Mouse (Mus musculus): ENCODE data around the gene Glg1. TPM values are rescaled to one million over a fixed set of nuclear protein-coding genes. Genes with fewer than 3 reads are reported as not detected.

The Glg1 gene
- total RNA-seq (2012; rRNA removed) (15.9 and 20.2 TPM in 2 replicates), polyA plus RNA-seq (2012; ENCODE audit: insufficient read depth in 1 of 2, insufficient read length in 2 of 2, low read depth in 1 of 2, low replicate concordance in 2 of 2, missing spikeins in 1 of 2) (10 to 100 TPM; 34.3 to 37.2 TPM)

GRCm38 (mm10) chr8:111258631-111259407, at the start of gene Glg1:
TSS of gene Glg1 (minus strand) at chr8:111259216.
- peaks cover 28% of the 10 kb centered on the region for H3K79me2 ChIP-seq (ENCODE audit: control insufficient read depth, insufficient read depth, low read length, poor library complexity)
- peaks cover 6 to 13% of the 10 kb centered on the region in 2 experiments for H3K4me1 ChIP-seq (ENCODE audit: control insufficient read depth in 1 of 2, insufficient read depth in 2 of 2, low read length in 2 of 2)
- no peaks in the 10 kb centered on the region for H3K9me3 ChIP-seq (replicated peaks; ENCODE audit: insufficient read depth, low read length)
- peak within 1 kb of the TSS; percentile 83 for H3K9ac ChIP-seq (ENCODE audit: control insufficient read depth, low read depth, low read length, poor library complexity, severe bottlenecking)
- H3K27me3 ChIP-seq (ENCODE audit: control insufficient read depth in 1 of 2, insufficient read depth in 2 of 2, low read length in 2 of 2) = no peaks in the 10 kb centered on the region
- H3K27ac ChIP-seq (ENCODE audit: control insufficient read depth, low read depth, low read length) = peak within 1 kb of the TSS; percentile 73
- peak within 1 kb of the TSS; percentile 77 to 94 for H3K4me3 ChIP-seq (ENCODE audit: control insufficient read depth in 1 of 2, insufficient read depth in 1 of 2, low read depth in 2 of 2, low read length in 2 of 2)
- DNase-seq (ENCODE audit: low read depth, low spot score) = peak; percentile 95
- H3K36me3 ChIP-seq (ENCODE audit: control insufficient read depth in 1 of 2, insufficient read depth in 2 of 2, low read length in 2 of 2) = peaks cover 2 to 13% of the 10 kb centered on the region in 2 experiments; a peak in 2 of 4 replicates
- TF ChIP-seq SIN3A (IDR thresholded peaks at IDR 0.05; ENCODE audit: low read length) (peak; percentile 71), NELFE (IDR thresholded peaks at IDR 0.05; ENCODE audit: low read depth, low read length) (peak; percentile 94), TAL1 (IDR thresholded peaks at IDR 0.05; ENCODE audit: low read length) (no peak), USF2 (IDR thresholded peaks at IDR 0.05; ENCODE audit: borderline replicate concordance in 1 of 2, insufficient read depth in 1 of 2, low read depth in 1 of 2, low read length in 2 of 2) (no peak), ETS1 (IDR thresholded peaks at IDR 0.05; ENCODE audit: low read depth, low read length) (peak; percentile 55; the same call in 1 of the 2 replicates), ZNF384 (IDR thresholded peaks at IDR 0.05; ENCODE audit: low read depth, low read length) (no peak), BHLHE40 (IDR thresholded peaks at IDR 0.05; ENCODE audit: borderline replicate concordance, low read depth, low read length) (no peak), HCFC1 (IDR thresholded peaks at IDR 0.05; ENCODE audit: low read depth, low read length) (peak; percentile 54; the same call in 1 of the 2 replicates), USF1 (IDR thresholded peaks at IDR 0.05; ENCODE audit: low read depth, low read length) (no peak), MAFK (IDR thresholded peaks at IDR 0.05; ENCODE audit: borderline replicate concordance, low read depth, low read length) (no peak), MAZ (IDR thresholded peaks at IDR 0.05; ENCODE audit: low read depth, low read length) (peak; percentile 61; the same call in 1 of the 2 replicates), ZMIZ1 (IDR thresholded peaks at IDR 0.05; ENCODE audit: low read depth, low read length) (peak; percentile 85), EP300 (IDR thresholded peaks at IDR 0.05; ENCODE audit: low read depth in 1 of 2, low read length in 2 of 2) (peak in 1 of 2 experiments; percentile 17; a peak in 1 of 4 replicates), POLR2AphosphoS5 (IDR thresholded peaks at IDR 0.05; ENCODE audit: borderline replicate concordance, low read depth, low read length) (no peak), MEF2A (IDR thresholded peaks at IDR 0.05; ENCODE audit: extremely low read depth, insufficient replicate concordance, low read depth, low read length, poor library complexity, severe bottlenecking) (peak; percentile 26; the same call in 1 of the 2 replicates), ZKSCAN1 (IDR thresholded peaks at IDR 0.05; ENCODE audit: low read depth, low read length) (0 out of 2 replicates have a peak, but pooled peaks have one; percentile 3), E2F4 (IDR thresholded peaks at IDR 0.05; ENCODE audit: borderline replicate concordance, low read depth, low read length) (no peak), TBP (IDR thresholded peaks at IDR 0.05; ENCODE audit: low read depth, low read length) (peak; percentile 92), CHD2 (IDR thresholded peaks at IDR 0.05; ENCODE audit: low read length) (no peak), NRF1 (IDR thresholded peaks at IDR 0.05; ENCODE audit: insufficient read depth, low read depth, low read length, poor library complexity, severe bottlenecking) (no peak), UBTF (IDR thresholded peaks at IDR 0.05; ENCODE audit: borderline replicate concordance, insufficient read depth, low read depth, low read length) (peak; percentile 87; the same call in 1 of the 2 replicates), MXI1 (IDR thresholded peaks at IDR 0.05; ENCODE audit: low read depth, low read length) (peak; percentile 47; the same call in 1 of the 2 replicates), MYB (IDR thresholded peaks at IDR 0.05; ENCODE audit: low read depth, low read length) (no peak), SMC3 (IDR thresholded peaks at IDR 0.05; ENCODE audit: low read depth, low read length) (no peak), MYC (IDR thresholded peaks at IDR 0.05; ENCODE audit: low read depth, low read length) (no peak), POLR2A (IDR thresholded peaks at IDR 0.05; ENCODE audit: control insufficient read depth in 1 of 2, insufficient read depth in 1 of 2, low read depth in 1 of 2, low read length in 2 of 2, poor library complexity in 1 of 2) (peak; percentile 90 to 95), GATA1 (IDR thresholded peaks at IDR 0.05; ENCODE audit: low read depth, low read length) (no peak), GABPA (IDR thresholded peaks at IDR 0.05; ENCODE audit: low read depth, low read length) (no peak), MAX (IDR thresholded peaks at IDR 0.05; ENCODE audit: low read length) (no peak; the same call in none of the 2 replicates), KAT2A (conservative IDR thresholded peaks at IDR 0.05; ENCODE audit: low read depth, low read length) (no peak), RAD21 (IDR thresholded peaks at IDR 0.05; ENCODE audit: low read depth, low read length) (no peak), CHD1 (IDR thresholded peaks at IDR 0.05; ENCODE audit: low read depth, low read length) (peak; percentile 84; the same call in 1 of the 2 replicates), CTCF (IDR thresholded peaks at IDR 0.05 in 2 of 3, conservative IDR thresholded peaks at IDR 0.05 in 1 of 3; ENCODE audit: control insufficient read depth in 1 of 3, insufficient read depth in 1 of 3, low read depth in 2 of 3, low read length in 3 of 3, poor library complexity in 1 of 3, severe bottlenecking in 1 of 3) (no peak), ELF1 (IDR thresholded peaks at IDR 0.05; ENCODE audit: low read depth, low read length) (no peak)
